Mouse (Mus musculus) spleen, adult 2 months (tissue): Measurements from ENCODE around the gene Gcc1.

ENCODE experiments used
- CTCF ChIP-seq: fragments of 200-500 bp; IDR thresholded peaks from 2 replicates; pipeline ENCODE4 v1.5.1; 2011; ENCODE audit warnings: mild to moderate bottlenecking, inconsistent platforms; ENCODE audit not compliant: insufficient read depth, insufficient read length, insufficient replicate concordance; ENCODE audit errors: extremely low read depth
- POLR2A ChIP-seq: fragments of 200-500 bp; IDR thresholded peaks from 2 replicates; pipeline ENCODE4 v1.6.1; 2011; ENCODE audit warnings: low read depth, low read length, inconsistent platforms

DNA sequence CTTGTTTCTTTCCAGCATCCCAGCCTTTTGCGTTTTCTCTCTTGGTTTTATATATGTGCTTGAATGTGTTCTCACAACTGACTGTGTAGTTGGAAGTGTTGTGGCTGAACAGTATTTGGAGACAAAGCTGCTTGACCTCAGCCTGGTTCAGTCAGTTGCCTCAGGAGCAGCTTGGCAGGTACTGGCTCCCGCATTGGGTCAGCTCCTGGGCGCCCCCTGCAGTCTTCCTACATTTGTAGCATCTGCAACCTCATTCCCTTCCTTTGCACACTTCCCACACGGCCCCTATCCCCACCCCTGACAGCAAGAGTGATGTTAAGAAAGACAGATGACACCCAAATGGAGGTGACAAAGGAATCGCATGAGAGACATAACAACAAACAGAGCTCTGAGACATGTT, 32.3 kb upstream of the Gcc1 start:
- TF ChIP-seq CTCF (peak; percentile 41; the same call in 1 of the 2 replicates), POLR2A (no peak)
